Mouse (Mus musculus) brain, adult 2 months (tissue): Measurements from ENCODE around the gene Filip1l.
"Not testable (repeated sequence)": the region's sequence is repeated elsewhere in the genome, so short reads cannot be mapped to it uniquely, and the experiment has no call there.

Source experiments
- DNase-seq: peaks from one replicate; pipeline ENCODE4 v3.0.0; 2011; ENCODE audit warnings: low read depth, low spot score

Filip1l gene

GRCm38 (mm10) chr16:57353166-57353721 is 351 bp downstream of the Filip1l start:
- peak; percentile 41 for DNase-seq

- peak; percentile 23 for DNase-seq
Measured at GRCm38 (mm10) chr16:57353932-57354331, 1.0 kb downstream of the Filip1l start.

DNA sequence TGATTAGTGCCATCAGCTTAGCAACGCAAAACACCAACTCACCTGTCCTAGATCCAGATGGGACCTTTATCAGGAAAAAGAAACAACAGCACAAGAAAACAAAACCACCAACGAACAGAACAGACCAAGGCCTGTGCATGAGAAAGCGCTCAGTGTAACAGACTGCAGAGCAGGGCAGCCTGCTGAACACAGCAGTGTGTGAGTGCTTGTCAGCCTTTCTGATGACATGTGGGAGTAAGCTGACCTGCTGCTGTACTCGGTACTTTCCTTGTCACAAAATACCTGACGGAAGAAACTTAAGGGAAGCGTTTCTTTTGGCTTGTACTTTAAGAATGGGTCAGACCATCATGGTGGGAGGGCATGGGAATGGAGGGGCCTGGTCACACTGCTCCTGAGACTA is 3.6 kb downstream of the Filip1l start:
- DNase-seq, result no peak

DNA sequence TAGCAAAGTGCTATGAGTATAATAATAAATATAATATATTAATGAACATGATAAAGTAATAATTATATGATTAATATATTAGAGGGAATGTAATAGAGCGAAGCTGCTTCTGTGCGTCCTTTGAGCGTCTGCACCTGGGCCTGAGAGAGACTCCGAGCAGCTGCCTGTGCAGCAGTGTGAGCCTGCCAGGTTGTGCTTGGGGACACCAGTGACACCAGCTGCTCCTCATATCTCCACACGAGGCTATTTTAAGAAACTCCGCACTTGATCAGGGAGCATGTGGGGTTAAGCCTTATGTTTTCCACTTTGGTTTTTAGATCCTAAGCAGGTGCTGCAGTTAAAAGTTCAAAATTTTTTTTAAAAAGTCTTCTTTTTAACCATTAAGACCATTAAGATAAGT is 4.1 kb downstream of the Filip1l start:
- peak; percentile 12 for DNase-seq

GRCm38 (mm10) chr16:57359251-57359650 is 6.4 kb downstream of the Filip1l start:
- DNase-seq, result peak; percentile 92

DNA sequence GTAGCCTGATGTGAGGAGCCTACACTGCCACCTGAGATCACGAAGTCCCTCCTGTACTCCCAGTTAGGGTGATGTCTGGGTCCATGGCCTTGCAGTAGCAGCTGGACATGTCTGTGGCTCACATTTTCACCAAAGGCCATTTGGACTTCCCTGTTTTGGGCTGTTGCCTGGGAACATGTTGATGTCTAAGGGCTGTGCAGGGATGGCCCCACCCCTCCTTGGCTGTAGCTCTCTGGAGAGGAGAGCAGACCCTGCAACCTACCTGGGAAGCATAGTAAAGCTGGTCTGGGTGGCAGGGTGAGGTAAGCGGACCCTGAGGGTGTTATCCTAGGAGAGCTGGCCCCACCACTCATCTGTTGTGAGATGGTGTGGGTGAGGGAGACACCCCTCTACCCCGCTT is 7.9 kb downstream of the Filip1l start:
- DNase-seq, result no peak

DNA sequence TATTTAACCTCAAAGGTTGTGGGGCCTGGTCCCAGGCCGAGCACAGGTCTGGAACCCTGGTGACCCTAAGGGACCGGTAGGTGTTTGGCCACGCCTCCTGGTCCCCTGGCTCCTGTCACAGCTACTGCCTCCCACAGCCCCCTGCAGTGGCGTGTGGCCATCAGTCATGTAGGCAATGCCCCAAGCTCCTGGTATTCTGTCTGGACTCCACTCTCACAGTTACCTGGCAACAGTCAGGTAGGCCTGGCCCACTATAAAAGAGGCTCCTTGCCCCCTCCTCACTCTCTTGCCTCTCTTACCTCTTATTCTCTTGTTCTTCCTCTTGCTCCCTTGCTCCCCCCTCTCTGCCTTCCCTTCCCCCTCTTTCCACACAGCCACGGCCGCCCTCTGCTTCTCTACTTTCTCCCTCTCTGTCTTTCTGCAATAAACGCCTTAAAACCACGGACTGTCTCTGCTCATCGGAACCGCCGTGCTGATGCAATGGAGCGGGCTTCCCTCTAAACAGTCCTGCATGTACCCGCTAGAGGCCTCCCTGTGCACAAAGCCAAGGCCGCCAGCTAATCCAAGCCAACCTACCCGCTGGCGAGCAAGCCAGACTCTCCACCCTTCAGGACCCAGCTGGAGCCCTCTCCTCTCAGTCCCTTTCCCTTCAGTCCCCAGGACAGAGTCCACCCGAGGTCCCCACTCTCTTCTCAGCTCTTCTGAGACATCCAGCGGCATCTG is 9.9 kb downstream of the Filip1l start:
- DNase-seq, result peak; percentile 68

DNA sequence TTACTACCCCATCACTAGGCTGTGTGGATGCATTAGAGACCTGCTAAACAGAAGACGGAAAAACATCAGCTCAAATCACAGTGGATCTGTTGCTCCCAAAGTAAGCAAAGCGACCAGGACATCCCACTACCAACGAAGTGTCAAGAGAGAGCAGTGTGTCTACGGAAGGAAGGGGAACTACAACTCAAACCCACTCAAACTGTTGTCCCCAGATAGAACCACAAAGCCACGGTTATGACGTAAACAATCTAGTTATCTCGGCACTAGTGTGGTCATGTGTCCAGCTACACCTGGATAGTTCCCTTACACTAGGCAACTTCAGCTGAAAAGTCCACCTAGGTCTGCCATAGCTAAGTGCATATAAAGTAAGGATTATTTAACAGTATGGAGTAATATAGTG is 11.6 kb downstream of the Filip1l start:
- no peak for DNase-seq

- DNase-seq, result no peak
Measured at GRCm38 (mm10) chr16:57366141-57366540, 13.2 kb downstream of the Filip1l start.

DNA sequence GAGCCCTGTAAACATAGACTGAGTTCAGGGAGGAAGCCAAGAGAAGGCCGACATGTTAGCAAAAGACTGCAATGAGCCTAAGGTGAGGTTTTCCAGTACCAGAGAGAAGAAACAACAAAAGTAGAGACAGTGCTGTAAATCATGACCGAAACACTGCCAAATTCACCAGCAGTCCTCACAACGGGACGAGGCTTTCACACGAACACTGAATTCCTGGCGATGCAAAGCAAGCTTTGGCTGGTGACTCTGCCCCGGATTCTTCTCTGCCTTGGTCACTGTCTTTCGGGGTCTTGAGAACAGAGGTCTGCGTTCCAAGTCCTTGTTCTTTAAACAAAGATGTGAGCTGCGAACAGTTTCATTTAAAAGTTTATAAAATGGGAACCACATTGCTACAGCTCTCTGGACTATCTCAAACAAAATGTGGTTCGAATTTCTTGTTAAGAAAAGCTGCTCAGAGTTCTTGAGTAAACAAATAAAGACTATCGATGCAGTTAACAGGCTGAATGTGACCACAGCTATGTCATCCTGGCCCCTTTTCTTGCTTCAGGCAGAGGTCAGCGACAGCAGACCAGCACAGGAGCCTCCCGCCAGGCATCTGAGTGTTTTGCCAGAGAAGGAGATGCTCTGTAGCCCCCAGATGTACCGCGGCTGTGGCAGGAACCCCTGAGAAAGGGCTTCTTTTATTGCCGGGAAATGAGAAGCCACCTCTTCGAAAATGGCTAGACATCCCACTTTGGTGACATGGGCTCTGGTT is 14.2 kb downstream of the Filip1l start:
- no peak for DNase-seq

- no peak for DNase-seq
Measured at GRCm38 (mm10) chr16:57369846-57370496, 17.1 kb downstream of the Filip1l start.

DNA sequence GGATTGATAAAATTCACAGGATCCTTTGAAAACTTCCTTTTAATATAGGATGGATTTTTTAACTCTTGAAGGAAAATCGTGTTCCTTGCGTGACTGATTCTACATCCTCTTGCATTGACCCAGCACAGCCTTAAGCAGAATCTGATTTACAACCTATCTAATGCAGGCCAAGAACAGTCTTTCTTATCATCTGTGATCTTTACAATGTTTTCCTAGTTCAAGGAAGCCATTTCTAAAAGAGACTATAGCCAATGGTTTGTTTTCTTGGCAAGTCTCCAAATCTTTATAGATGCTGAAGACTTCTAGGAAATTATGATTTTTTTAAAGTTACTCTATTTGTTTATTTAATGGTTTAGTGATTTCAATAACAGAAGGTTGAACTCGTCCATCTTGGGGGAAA is 19.3 kb downstream of the Filip1l start:
- no peak for DNase-seq

- DNase-seq, result no peak
Measured at GRCm38 (mm10) chr16:57375248-57375837, 22.4 kb downstream of the Filip1l start.

DNA sequence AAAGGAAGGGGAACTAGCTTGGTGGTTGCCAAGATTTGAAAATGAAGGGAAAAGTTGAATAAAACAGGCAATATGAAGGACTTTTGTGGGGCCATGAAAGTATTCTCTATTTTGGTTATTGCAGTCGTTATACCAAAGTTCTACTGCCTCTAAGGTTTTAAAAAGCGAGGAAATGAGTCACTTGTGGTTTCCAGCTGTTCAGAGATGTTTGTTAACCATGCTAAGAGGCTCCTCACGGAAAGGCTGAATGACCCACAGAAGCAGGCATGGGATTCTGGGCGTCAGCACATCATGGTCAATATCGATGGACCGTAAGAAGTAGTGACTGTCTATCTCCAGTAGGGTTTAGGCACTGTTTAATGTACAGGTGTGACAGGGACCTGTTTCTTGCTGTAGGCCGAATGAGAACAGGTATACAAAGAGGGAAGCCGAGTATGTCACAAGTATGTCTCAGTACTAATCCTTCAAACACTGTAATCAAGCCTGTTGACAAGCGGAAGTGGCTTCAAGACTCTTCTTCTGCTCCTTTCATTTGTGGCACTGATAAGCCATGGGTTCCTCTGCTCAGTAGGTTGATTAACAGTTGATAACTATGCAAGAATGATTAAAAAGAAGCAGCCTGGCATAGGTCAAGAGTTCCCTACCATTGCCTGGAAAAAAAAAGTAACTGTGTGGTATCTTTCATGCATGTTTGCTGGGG is 25.9 kb downstream of the Filip1l start:
- no peak for DNase-seq

DNA sequence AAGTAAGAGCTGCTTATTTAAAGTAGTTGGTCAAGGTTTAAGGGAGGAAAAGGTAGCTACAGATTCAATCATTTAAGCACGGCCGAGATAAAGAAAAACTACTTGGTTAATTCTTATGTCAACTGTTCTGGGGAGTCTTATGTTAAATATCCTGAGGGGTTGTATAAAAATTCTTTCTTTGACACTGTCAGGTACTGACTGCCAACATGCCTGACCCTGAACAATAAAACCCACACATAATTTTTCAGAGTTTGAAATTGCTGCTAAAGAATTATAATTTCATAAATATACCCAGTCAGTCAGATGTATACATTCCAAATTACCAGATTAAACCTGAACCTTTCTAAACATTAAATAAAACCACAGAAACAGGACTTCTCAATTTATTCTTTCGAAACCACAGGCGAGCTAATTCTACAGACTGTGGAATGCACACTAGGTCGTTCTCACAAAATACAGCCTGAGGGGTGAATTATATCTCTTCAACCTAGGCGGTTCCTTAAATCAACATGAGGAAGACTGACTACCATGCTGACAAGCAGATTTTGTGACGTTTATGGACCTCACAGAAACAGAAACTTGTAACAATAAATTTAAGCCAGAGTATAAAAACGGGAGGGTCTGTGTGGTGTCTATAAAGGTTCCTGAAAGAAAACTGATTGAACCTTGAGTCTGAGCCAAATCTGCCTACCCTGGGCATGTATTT is 30.5 kb downstream of the Filip1l start:
- no peak for DNase-seq

- no peak for DNase-seq
Measured at GRCm38 (mm10) chr16:57384274-57384673, 31.4 kb downstream of the Filip1l start.

DNA sequence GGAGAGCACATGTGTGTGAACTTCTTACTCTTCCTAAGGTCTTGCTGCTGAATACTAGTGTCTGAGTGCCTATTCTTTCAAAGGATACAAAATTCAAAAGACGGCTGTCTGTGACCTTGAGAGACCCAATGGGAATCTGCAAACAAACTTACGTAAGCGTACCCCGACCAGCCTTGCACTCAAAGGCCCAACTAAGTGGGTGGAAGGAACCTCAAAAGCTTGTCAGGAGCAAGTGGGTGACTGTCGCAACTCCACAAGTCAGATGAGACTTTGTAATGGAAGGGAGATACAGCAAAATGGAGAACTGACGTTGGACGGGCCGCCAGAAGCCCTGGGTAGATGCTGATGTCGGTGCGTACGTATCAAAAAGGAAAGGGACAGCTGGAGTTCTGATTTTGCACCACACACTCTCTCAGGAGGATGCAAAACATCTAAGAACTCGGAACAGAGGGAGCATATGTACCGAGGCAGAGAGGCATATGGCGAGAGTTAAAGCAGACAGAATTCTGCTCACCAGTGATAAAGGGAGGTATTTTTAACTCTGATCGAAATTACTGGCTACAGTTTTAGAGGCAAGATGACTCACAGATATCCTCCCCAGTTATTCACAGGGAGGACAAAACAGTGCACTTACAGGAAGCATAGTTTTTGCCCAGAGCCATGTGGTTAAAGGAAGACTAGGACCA is 36.8 kb downstream of the Filip1l start:
- peak; percentile 94 for DNase-seq

- not testable (repeated sequence) for DNase-seq
Measured at GRCm38 (mm10) chr16:57391171-57391570, 38.3 kb downstream of the Filip1l start.

- DNase-seq, result no peak
Measured at GRCm38 (mm10) chr16:57392461-57392860, 39.6 kb downstream of the Filip1l start.

DNA sequence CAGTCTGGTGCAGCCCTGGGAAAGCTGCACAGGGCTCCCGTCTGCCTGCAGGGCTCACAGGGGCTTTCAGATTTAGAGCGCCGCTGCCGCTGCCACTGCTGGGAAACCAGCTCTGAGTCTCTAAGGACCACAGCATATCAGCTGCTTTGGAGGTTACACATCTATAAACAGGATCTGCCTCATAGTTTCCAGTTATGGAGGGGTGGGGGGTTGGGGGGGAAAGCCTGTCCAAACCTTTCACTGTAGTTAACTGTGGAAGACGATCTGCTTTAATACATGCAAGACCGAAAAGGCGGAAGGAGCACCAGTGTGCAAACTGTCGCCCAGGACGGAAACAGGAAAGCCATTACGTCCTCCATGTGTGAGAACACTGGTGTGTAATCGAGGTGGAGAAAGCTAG is 40.3 kb downstream of the Filip1l start:
- DNase-seq, result peak; percentile 39
